Mouse (Mus musculus): ENCODE data around the gene Zfp874a. TPM values are rescaled to one million over a fixed set of nuclear protein-coding genes. Genes with fewer than 3 reads are reported as not detected.
"Not testable (repeated sequence)": the region's sequence is repeated elsewhere in the genome, so short reads cannot be mapped to it uniquely, and the experiment has no call there.

The Zfp874a gene
- polyA plus RNA-seq (2015; fragmentation: Nextera tagmentation; extraction: Ambion mirVana): 6.6 and 7.3 TPM in 2 replicates

DNA sequence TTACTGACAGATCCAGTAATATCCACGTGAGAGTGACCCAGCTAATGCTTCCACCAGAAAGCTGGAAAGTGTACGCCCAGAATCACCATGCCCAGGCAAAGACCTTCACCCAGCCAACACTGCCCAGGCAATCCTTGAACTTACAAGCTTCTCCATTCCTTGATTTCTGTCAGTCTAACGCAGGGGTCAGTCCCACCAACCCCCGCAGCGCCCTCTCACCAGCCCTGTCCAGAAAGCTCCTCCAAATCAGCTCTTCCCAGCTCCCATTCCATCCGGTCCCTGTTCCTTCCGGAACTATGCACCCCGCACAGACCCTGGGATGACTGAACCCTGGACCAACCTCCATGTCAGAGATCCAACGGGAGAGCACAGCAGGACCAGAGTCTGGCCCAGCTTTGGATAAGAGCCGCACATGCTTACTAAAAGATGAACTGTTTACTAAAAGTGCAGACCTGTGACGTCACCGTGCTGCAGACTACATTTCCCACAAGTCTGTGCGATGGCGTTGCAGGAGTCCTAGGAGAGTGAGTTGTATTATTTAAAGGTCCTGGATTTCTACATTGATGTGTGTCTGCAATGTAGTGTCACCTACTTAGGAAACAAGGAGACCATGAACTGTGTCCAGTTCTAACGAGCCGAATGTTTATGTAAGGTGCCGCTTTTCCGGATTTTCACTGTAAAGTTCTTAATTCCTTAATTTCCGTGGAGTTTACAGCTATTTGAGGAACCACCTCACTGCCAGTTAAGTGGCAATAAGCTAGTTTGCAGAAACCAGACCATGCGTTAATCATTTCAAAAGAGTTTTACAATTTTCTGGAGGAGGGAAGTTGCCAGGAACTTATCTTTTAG, at the start of gene Zfp874a:
Gene Zfp874a, minus strand, starts transcription at position 453 of the 849 bp plus-strand sequence.
- Histone ChIP-seq H3K36me3 (peaks cover 12% of the 10 kb centered on the region; the same call in 1 of the 2 replicates), H3K9me3 (no peaks in the 10 kb centered on the region), H3K9ac (peak within 1 kb of the TSS; percentile 54), H3K4me1 (replicated peaks) (peaks cover 13% of the 10 kb centered on the region), H3K4me3 (peak within 1 kb of the TSS; percentile 58), H3K4me2 (peak within 1 kb of the TSS; percentile 68), H3K27me3 (no peaks in the 10 kb centered on the region), H3K27ac (replicated peaks) (peak within 1 kb of the TSS; percentile 3; the same call in 1 of the 2 replicates)
- WGBS: 2% methylated on average over 20 of the region's 20 CpGs
- ATAC-seq (ENCODE audit: low FRiP score, low read depth): peak; percentile 97

DNA sequence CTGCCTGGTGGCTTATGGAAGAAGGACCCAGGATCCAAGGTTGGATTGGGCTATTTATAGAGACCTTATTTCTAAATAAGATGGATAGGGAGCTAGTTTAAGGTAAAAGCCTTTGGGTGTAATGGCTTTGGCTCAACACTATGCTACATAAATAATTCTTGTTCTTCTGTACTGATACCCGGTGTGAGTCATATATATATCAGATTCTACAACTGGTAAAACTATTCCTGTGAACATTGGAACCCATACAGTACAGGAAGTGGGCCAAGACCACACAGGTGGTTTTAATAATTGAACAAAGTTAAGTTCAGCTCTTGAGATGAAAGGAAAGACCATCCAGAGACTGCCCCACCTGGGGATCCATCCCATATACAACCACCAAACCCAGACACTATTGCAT, 49.5 kb upstream of the Zfp874a start:
- ATAC-seq (ENCODE audit: low FRiP score, low read depth): peak; percentile 29
- no peak overlapping the region for H3K27ac ChIP-seq (replicated peaks)
- H3K4me3 ChIP-seq: peak overlapping the region; percentile 77; the same call in 1 of the 2 replicates
- H3K9ac ChIP-seq: no peak overlapping the region
- peaks cover 10% of the 10 kb centered on the region for H3K4me1 ChIP-seq (replicated peaks)
- peak overlapping the region; percentile 84 for H3K4me2 ChIP-seq
- WGBS: 93% methylated on average over 1 of the region's 1 CpGs
- no peaks in the 10 kb centered on the region for H3K27me3 ChIP-seq
- H3K9me3 ChIP-seq: no peaks in the 10 kb centered on the region
- H3K36me3 ChIP-seq: peaks cover 7% of the 10 kb centered on the region

DNA sequence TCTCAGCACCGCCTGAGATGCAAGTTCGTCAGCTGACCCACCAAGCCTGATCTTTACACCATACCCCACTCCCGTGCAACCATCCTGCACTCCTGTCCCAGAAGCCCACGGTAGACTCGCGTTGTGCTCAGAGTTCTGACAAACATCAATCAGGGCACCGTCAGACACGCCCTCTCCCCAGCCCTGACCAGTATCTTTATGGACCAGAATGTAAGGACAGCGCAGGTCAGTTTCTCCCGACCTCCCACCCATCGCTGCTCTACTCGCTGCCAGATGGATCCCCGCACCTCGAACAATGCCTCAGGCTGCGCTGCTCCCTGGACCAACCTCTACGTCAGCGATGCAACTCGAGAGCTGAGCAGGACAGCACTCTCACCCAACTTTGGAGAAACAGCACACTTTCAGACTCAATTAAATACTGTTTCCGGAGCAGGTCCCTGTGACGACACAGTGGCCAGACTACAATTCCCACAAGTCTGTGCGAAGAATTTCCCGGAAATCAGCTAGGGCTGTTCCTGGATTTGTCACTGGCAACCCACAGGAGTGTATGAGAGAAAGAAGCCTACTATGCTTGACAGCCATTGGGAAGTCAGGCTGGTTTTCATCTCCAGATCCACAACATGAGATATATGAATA, 48.8 kb upstream of the Zfp874a start, which contains the start of gene Zfp58:
Gene Zfp58, minus strand, starts transcription at position 472 of the 636 bp plus-strand sequence.
- 1% methylated on average over 22 of the region's 22 CpGs for WGBS
- Histone ChIP-seq H3K9ac (peak within 1 kb of the TSS; percentile 58), H3K4me2 (peak within 1 kb of the TSS; percentile 84), H3K27ac (replicated peaks) (peak within 1 kb of the TSS; percentile 54), H3K27me3 (no peaks in the 10 kb centered on the region), H3K9me3 (no peaks in the 10 kb centered on the region), H3K4me3 (peak within 1 kb of the TSS; percentile 77), H3K4me1 (replicated peaks) (peaks cover 10% of the 10 kb centered on the region), H3K36me3 (peaks cover 13% of the 10 kb centered on the region)
- ATAC-seq (ENCODE audit: low FRiP score, low read depth): peak; percentile 97

DNA sequence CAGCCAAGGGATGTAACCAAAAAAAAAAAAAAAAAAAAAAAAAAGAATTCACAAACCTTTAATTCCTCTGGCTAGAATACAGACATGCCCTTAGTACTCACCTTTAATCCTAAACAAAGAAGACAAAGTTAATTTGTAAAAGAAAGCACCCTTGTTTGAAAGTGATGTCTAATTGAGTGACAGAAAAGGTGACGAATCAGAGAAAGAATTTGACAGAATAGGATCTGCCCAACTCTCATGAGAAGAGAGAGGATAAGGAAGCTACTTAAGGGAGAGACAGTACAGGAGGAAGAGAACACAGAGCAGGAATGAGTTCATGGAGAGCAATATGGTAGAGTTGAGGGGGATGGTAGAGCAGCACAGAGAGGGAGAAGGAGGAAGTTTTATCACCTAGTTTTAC, 44.2 kb upstream of the Zfp874a start:
- Histone ChIP-seq H3K9me3 (peaks cover 16% of the 10 kb centered on the region), H3K27me3 (no peaks in the 10 kb centered on the region), H3K36me3 (peaks cover 56% of the 10 kb centered on the region), H3K4me3 (no peak overlapping the region), H3K4me2 (no peak overlapping the region), H3K9ac (no peak overlapping the region), H3K27ac (replicated peaks) (no peak overlapping the region), H3K4me1 (replicated peaks) (peaks cover 10% of the 10 kb centered on the region)
- no peak for ATAC-seq (ENCODE audit: low FRiP score, low read depth)
- 97% methylated on average over 1 of the region's 1 CpGs for WGBS

DNA sequence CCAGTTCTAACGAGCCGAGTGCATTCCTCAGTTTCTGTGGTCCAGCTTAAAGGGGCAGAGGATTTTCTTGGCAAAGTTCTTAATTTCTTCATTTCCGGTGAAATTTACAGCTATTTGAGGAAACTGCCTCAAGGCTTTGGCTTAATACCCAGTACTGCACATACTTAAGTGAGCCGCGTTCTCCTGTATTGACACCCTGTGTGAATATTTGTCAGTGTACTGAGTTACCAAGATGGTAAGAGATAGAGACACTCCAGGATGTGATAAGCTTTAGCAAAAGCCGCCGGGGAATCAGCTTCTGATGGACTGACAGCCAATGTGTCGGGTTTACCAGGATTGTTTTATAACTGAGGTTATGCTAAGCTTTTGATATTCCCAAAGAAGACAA, 33.0 kb upstream of the Zfp874a start:
- peak overlapping the region; percentile 69 for H3K4me3 ChIP-seq
- H3K27me3 ChIP-seq: no peaks in the 10 kb centered on the region
- H3K4me1 ChIP-seq (replicated peaks): peaks cover 9% of the 10 kb centered on the region
- ATAC-seq (ENCODE audit: low FRiP score, low read depth): peak; percentile 78
- 42% methylated on average over 8 of the region's 8 CpGs for WGBS
- H3K9ac ChIP-seq: peak overlapping the region; percentile 65
- H3K9me3 ChIP-seq: no peaks in the 10 kb centered on the region
- peaks cover 19% of the 10 kb centered on the region for H3K36me3 ChIP-seq
- peak overlapping the region; percentile 79 for H3K4me2 ChIP-seq
- H3K27ac ChIP-seq (replicated peaks): peak overlapping the region; percentile 60

DNA sequence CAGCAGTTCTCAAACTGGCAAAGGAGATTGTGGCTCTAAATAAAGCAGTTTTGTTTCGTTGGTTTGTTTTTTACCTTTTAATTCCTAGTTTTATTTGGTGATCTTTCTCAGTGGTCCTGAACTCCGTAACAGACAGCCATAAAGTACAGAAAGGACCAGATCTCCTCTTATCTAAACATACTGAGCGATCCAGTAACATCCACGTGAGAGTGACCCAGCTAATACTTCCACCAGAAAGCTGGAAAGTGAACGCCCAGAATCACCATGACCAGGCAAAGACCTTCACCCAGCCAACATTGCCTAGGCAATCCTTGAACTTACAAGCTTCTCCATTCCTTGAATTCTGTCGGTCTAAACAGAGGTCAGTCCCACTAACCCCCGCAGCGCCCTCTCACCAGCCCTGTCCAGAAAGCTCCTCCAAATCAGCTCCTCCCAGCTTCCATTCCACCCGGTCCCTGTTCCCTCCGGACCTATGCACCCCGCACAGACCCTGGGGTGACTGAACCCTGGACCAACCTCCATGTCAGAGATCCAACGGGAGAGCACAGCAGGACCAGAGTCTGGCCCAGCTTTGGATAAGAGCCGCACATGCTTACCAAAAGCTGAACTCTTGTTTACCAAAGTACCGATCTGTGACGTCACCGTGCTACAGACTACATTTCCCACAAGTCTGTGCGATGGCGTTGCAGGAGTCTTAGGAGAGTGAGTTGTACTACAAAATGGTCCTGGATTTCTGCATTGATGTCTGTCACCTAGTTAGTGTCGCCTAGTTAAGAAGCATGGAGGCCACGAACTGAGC, 32.4 kb upstream of the Zfp874a start, which contains the start of gene Zfp874b:
Gene Zfp874b, minus strand, starts transcription at position 634 of the 799 bp plus-strand sequence.
- ATAC-seq (ENCODE audit: low FRiP score, low read depth): peak; percentile 97
- Histone ChIP-seq H3K4me3 (peak within 1 kb of the TSS; percentile 69), H3K36me3 (peaks cover 15% of the 10 kb centered on the region)

DNA sequence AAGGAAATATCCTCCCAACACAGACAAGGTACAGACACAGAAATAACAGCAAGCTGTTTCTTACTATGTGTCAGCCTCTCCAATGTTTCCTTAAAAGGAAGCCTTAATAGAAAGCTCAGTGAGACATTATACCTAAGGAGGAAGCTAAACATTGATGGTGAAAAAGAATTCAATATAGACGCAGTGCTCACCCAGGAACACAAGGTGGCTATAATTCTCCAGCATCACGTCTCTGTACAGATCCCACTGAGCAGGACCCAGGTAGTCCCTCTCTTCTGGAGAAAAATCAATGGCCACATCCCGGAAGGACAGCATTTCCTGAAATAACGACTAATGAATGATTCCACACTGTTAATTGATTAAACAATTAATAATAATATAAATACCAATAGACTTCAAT, 30.1 kb upstream of the Zfp874a start:
- no peak for ATAC-seq (ENCODE audit: low FRiP score, low read depth)
- H3K4me3 ChIP-seq: no peak overlapping the region
- H3K27ac ChIP-seq (replicated peaks): no peak overlapping the region
- no peaks in the 10 kb centered on the region for H3K9me3 ChIP-seq
- H3K4me2 ChIP-seq: no peak overlapping the region
- 74% methylated on average over 4 of the region's 4 CpGs for WGBS
- peaks cover 7% of the 10 kb centered on the region; the same call in 1 of the 2 replicates for H3K36me3 ChIP-seq
- peaks cover 9% of the 10 kb centered on the region for H3K4me1 ChIP-seq (replicated peaks)
- no peaks in the 10 kb centered on the region for H3K27me3 ChIP-seq
- H3K9ac ChIP-seq: no peak overlapping the region

More for the DNA sequence above, 32.4 kb upstream of the Zfp874a start, which contains the start of gene Zfp874b:
- peak within 1 kb of the TSS; percentile 79 for H3K4me2 ChIP-seq
- H3K27me3 ChIP-seq: no peaks in the 10 kb centered on the region
- no peaks in the 10 kb centered on the region for H3K9me3 ChIP-seq
- H3K9ac ChIP-seq: peak within 1 kb of the TSS; percentile 65
- H3K4me1 ChIP-seq (replicated peaks): peaks cover 9% of the 10 kb centered on the region
- H3K27ac ChIP-seq (replicated peaks): peak within 1 kb of the TSS; percentile 60
- 5% methylated on average over 20 of the region's 20 CpGs for WGBS

DNA sequence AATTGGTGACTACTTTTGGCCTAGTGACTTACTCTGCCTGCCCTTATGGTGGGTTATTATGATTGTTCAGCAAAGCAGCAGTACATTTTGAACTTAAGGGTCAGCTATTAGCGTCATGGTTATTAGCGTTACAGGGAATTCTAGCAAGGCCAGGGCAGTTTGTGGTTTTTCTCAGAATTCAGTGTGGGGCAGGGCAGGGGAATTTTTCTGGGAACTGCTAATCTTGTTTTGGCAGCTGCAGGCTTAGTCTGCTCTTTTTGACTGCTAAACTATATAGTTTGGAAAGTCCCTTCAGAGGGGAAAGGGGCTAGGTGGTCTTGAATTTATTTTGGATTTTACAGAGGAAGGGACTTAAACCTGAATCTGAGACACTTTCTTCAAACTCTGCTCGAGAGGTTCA, 17.9 kb upstream of the Zfp874a start:
- Histone ChIP-seq H3K27ac (replicated peaks) (no peak overlapping the region), H3K4me2 (no peak overlapping the region), H3K9me3 (no peaks in the 10 kb centered on the region), H3K4me3 (no peak overlapping the region), H3K4me1 (replicated peaks) (no peaks in the 10 kb centered on the region), H3K27me3 (no peaks in the 10 kb centered on the region), H3K9ac (no peak overlapping the region), H3K36me3 (peaks cover 28% of the 10 kb centered on the region)
- ATAC-seq (ENCODE audit: low FRiP score, low read depth): no peak
- WGBS: 94% methylated on average over 3 of the region's 3 CpGs

DNA sequence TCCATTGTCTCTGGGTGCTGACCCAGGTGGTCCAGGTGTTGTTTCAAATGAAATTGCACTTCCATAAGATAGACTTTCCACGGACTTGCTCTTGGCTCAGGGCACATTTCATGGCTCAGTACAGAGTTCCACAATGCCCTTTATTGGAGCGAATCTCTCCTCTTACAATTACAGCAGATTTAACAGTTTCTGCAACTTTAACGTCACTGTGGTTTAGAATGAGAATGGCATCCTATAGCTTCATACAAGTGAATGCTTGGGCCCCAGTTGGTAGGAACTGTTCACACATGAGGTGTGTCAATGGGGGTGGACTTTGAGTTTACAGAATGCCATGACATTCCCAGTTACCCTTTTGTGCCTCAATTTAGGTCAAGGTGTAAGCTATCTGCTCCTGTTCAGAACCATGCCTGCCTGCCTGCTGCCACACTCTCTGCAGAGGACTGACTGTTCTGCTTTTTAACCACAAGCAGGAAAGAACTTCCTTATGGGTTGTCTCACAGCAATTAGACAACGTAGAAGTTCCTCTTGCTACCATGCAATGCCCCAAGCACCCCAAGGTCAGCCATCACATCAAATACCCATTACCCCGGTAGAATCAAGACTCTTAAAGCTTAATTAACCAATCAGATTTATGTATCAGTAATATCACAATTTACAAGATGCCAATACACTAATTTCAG, 12.2 kb upstream of the Zfp874a start:
- WGBS: 90% methylated on average over 3 of the region's 5 CpGs
- not testable (repeated sequence) for H3K4me1 ChIP-seq (replicated peaks); H3K27ac ChIP-seq (replicated peaks); H3K36me3 ChIP-seq; ATAC-seq (ENCODE audit: low FRiP score, low read depth); H3K9ac ChIP-seq; H3K9me3 ChIP-seq; H3K4me2 ChIP-seq; H3K4me3 ChIP-seq; H3K27me3 ChIP-seq

DNA sequence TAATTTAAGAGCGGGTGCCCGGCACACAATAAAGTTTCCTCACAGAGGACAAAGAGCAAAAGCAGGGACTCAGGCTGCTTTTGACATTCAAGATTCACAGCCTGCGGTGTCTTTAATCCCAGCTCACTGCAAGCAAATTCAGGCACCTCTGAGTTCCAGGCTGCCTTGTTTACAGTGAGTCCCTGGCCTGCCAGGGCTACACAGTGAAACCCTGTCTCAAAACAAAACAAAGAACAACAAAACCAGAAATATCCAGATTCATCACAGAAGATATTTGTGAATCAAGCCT, 541 bp upstream of the Zfp874a start:
- ATAC-seq (ENCODE audit: low FRiP score, low read depth): peak; percentile 27
- 7% methylated on average over 3 of the region's 3 CpGs for WGBS

DNA sequence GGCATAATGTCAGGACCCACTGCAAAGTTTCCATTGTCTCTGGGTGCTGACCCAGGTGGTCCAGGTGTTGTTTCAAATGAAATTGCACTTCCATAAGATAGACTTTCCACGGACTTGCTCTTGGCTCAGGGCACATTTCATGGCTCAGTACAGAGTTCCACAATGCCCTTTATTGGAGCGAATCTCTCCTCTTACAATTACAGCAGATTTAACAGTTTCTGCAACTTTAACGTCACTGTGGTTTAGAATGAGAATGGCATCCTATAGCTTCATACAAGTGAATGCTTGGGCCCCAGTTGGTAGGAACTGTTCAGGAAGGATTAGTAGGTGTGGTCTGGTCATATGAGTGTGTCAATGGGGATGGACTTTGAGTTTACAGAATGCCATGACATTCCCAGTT, 14.3 kb downstream of the Zfp874a start:
- H3K9me3 ChIP-seq; H3K27ac ChIP-seq (replicated peaks); H3K4me1 ChIP-seq (replicated peaks); H3K9ac ChIP-seq; ATAC-seq (ENCODE audit: low FRiP score, low read depth); H3K27me3 ChIP-seq; H3K4me2 ChIP-seq; H3K4me3 ChIP-seq: not testable (repeated sequence)
- H3K36me3 ChIP-seq: peaks cover 13% of the 10 kb centered on the region
- 92% methylated on average over 1 of the region's 3 CpGs for WGBS

More for the DNA sequence above, 541 bp upstream of the Zfp874a start:
- H3K9ac ChIP-seq: peak overlapping the region; percentile 34
- H3K9me3 ChIP-seq: no peaks in the 10 kb centered on the region
- H3K4me2 ChIP-seq: peak overlapping the region; percentile 68
- peaks cover 6% of the 10 kb centered on the region; the same call in 1 of the 2 replicates for H3K36me3 ChIP-seq
- no peaks in the 10 kb centered on the region for H3K27me3 ChIP-seq
- H3K4me3 ChIP-seq: peak overlapping the region; percentile 58
- peak overlapping the region; percentile 3; the same call in 1 of the 2 replicates for H3K27ac ChIP-seq (replicated peaks)
- peaks cover 13% of the 10 kb centered on the region for H3K4me1 ChIP-seq (replicated peaks)

Measured in hindbrain, embryonic 15.5 days (tissue).